Mouse (Mus musculus): ENCODE data around the gene Axin2.
A peak's percentile ranks its signal among the peaks of the same experiment; 100 is the strongest.

Axin2 gene

DNA sequence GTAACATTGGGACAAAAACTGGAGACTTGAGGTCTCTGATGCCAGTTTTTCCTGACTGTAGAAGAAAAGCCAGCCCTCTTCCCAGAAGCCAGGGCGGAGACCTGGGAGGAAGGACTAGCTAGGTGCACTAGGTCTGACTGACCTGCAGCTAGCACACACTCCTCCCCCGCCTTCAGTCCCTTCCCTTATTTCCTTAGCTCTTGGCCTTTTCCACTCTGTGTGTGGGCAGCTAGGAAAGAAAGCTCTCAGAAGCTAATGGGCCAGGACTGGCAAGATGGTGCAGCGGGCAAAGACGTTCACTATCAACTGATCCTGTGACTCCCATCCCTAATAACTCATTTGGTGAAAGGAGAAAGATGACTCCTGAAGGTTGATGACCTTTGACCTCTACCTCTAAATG, 17.8 kb upstream of the Axin2 start:
- DNase-seq (ENCODE audit: low spot score), result no peak

DNA sequence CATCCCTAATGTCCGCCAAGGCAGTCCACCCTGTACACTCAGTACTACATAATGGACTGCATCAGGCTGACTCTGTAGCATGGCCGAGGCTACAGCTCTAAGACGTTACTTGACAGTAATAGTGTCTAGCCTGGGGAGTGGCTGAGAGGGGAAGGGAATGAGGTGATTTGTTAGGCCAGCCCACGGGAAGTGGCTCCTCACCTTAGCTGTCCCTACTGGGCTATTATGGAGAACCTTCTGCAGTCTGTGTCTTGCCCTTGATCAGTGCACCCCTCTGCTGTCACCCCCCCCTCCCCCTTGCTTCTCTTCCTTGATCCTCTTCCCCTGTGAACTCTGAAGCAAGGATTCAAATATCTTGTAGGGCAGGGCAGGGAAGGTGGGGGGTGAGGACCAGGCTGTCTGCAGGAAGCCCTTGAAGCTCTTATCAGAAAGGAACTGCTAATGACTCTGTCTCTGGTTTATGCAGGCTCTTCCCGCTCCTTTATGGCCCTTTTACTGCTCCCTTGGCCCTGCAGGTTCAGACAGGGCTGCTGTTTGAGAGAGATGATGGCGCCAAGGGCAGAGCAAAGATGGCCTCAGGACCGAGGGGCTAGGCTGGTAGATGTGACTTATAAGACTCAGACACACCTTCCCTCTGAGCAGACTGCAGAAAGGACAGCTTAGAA, 13.4 kb upstream of the Axin2 start:
- DNase-seq (ENCODE audit: low spot score), result no peak

DNA sequence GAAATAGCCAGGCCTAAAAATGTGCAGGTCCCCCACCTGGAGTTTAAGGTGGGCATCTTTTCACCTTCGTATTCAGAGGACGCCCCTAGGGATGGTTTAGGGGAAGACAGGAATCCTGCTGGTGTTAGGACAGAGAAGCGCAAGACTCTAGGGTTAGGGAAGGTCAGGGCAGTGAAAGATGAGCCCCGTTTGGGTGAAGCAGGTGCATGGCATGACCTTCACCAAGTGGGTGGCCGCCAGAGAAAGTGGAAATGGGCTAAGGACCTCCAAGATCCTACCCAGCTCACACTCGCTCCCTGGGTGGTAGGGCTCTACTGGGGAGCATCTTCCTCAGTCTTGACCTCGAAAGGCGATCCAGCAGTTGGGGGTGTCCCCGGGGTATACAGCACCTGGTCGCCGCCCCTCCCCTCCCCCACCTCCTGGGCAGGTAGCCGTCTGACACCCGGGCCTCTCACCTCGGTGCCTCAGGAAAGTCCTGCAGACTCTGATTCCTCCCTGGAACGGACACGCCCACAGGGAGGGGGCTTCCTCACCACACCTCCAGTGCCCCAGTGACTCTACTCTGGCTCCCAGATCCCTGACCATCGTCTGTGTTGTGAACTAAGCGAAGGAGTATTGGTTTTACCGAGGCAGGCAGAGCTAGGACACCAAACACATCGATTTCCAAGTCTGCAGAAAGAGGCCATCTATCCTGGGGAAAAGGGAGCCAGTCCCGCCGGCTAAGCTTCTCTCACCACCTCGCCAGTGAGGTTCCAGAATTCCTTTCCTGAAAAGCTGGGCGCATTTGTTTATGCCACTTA, 10.6 kb upstream of the Axin2 start:
- DNase-seq (ENCODE audit: low spot score), result no peak

DNA sequence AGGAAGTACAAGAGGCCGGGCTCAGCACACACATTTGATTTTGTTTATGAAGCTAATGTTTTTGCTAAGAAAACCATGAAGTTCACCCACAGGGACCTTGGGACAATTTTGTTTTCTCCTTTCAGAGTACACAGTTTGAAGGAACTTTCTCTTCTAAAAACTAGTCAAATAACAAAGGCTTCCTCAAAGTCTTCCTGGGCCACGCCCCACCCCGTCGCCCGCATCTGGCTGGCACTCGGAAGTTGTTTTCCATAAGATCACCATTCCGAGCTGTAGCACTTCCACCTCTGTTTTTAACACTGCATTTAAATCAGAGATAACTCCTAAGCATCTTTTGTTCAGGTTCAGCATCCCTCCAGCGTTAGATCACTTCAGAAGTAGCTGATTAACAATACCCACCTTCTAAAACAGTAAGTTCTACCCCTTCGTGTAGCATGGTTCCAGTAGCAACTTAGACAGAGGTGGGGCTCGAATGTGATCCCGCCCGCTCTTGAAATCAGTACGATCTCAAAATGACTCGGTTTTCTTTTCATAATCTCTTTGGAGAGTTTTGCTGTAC, 9.7 kb upstream of the Axin2 start:
- no peak for DNase-seq (ENCODE audit: low spot score)

DNA sequence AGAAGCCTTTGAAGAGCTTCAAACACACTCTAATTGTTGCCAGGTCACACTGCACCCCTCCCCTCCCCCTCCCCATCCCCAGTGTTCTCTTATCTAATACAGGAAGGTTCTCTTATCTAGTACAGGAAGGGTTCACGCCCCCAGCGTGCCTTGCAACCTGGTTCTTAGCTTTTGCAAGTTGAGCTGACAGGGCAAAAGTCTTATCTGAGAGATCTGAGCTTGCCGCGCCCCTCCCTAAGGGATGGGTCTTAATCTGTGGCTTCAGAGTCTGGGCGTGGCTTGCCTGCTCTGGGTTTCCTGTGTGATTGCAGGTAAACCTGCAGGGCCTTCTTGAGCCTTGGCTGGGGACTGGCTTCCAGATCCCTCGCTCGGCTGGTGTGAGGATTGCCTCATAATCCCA, 9.2 kb upstream of the Axin2 start:
- DNase-seq (ENCODE audit: low spot score), result no peak

DNA sequence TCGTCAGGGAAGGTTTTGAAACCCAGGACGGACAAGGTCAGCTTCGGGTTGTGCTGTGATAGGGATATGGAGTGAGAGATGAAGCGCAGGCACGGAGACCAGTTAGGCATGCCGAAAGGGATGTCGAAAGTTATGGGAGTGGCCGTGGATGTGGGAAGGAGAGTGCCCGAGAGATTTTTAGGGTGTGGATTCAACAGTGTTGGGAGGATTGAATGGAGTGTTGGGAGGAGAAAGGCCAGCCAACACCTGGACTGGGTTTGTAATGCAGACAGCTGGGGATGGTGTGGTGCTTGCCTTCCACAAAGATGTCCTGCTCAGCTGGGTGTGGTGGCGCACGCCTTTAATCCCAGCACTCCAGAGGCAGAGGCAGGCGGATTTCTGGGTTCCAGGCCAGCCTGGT, 8.0 kb upstream of the Axin2 start:
- DNase-seq (ENCODE audit: low spot score), result no peak

DNA sequence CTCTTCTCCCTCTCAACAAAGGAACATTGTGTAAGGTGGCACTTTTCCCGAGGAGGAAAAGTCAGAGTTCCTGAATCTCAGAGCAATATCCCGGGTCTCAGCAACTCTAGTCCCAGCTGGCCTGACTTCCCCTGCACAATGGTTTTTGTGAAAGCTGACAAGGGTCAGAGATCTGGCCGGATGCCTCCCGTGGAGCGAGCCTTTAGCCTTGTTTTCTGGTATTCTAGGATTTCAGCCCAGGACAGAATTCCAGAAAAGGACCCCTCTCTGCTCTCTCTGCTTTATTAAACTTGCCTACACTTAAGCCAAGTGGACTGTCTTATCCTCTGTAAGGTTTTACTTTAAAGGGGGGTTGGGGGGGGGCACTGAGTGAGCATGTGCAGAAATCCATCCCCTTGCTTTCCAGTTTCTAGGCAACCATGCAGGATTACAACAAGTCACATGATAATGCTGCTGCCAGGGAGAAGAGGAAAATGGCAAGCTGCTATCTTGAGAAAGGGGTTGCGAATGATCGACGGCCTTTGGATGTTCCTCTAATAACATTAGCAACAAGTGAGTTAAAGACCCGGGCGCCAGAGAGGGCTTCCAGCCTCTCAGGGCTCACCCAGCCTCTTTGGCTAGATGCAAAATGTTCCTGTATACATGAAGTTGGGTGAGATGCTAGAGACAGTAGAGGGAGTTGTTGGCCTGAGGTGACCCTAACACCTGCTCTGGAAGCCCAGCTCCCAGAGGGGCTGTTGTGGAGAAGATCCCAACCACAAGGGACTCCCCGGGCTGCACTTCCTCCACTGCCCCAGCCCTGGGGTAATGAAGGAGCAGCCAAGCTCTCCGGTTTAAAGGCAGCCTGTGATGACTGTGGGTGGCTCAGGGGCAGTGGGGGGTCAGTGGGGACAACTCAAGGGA, 2.5 kb upstream of the Axin2 start:
- no peak for DNase-seq (ENCODE audit: low spot score)

DNA sequence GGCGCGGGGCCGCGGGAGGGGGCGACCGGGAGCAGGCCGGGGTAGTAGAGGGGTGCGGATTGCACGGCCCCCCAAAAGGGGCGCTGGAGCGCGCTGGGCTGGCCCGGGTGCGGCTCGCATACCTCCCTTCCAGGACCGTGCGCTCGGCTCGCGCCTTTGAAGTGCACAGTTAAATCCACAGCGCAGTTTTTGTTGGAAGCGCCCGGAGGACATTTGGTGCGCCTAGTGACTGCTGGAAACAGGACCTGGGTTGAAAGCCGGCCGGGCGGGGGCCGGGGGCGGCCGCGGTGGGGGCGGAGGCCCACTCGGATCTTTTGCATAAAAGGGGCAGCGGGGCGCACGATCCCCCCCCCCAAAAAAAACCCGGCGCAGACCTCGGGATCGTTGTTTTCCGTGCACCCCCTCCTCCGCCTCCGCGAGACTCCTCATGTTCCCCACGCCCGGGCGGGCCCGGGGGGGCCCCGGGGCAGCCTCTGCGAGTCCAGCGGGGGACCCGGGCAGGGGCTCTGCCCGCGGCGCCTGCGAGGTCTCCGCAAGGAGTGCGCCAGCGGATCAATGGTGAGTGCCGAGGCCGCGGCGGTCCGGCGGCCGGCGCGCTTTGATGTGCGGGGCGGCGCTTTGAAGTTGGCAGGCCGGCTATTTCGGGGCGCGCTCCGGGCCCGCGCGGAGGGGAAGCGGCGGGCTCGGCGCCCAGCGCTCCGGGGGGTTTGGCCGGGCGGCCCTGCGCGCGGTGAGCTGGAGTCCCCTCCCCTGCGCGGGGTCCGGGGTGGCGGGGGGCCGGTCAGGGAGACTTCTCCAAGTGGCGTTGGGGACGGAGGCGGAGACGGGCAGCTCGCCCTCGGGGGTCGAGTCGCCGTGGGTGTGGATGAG, 722 bp downstream of the Axin2 start:
- peak; percentile 87 for DNase-seq (ENCODE audit: low spot score)

DNA sequence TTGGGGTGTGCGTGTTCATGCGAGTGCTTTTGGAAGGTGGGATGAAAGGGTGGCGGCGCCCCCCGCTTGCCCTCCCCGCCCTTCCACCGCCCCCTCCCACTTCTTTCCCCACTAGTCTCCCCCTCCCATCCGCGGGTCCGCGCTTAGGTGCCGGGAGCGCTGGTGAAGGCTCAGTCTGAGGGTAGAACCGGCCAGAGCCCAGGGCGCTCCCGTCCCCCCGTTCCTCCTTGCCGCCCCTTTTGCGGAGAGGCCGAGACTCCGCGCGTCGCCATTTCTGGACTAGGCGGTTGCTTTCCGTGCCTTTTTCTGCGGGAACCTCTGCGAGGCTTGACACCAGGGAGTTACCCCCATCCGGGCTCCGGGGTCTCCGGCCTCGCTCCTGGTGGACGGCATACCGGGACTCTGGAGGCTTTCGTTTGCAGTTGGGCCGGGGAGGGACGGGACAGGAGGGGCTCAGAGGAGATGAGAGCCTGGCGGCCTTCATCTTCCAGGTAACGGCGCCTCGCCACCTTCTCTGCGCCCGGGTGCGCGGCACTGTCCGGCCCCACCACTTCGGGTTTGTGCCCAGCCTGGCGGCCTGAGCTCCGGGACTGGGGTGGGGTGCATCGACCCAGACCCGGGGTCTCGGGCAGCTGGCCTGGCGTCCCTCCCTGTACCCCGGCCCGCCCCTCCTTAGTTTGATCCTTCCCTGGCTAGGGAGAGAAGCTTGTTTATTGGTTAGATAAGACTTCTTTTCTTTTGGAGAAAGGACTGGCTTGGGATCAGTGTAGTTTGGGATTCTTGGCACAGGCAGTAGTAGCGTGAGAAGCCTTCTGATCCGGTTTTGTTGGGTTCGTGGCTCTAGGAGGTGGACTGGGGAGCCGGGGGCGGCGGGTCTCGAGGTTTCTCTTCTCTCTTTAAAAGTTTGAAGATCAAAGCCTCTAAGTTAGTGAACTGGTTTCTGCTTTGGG, 1.6 kb downstream of the Axin2 start:
- no peak for DNase-seq (ENCODE audit: low spot score)

DNA sequence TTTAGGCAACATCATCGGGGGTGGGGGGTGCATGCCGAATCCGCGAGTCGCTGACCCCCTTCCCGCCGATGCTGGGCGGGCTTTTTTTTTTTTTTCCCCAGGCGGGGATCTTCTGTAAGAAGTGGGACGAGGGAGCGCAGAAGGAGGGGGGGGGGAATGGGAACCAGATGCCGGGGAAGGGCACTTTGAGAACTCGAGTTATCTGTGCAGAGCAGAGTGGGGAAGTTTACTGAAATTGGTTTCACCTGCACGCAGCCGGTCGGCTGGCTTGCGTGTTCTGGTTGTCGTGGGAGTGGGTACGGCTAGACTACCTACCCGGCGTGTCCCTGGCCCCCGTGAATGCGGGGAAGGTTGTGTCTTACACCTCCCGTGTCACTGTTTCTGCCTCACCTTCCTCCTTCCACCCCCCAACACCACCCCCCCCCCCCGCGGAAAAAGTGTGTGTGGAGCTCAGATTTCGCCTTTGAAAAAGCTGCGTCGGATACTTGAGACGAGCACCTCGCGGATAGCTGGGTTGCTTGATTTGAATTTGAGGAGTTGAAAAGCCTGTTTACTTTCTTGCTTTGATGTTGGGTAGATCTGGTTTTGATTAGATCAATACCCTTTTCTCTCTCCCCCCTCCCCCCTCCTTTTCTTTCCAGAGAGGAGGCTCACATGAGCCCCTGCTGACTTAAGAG, 2.5 kb downstream of the Axin2 start:
- no peak for DNase-seq (ENCODE audit: low spot score)

DNA sequence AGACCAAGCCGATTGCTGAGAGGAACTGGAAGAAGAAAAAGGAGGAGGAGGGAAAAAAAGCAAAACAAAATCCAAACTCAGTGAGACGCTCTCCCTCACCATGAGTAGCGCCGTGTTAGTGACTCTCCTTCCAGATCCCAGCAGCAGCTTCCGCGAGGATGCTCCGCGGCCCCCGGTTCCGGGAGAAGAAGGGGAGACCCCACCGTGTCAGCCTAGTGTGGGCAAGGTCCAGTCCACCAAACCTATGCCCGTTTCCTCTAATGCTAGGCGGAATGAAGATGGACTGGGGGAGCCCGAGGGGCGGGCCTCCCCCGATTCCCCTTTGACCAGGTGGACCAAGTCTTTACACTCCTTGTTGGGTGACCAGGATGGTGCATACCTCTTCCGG, 3.0 kb downstream of the Axin2 start:
- DNase-seq (ENCODE audit: low spot score), result no peak

DNA sequence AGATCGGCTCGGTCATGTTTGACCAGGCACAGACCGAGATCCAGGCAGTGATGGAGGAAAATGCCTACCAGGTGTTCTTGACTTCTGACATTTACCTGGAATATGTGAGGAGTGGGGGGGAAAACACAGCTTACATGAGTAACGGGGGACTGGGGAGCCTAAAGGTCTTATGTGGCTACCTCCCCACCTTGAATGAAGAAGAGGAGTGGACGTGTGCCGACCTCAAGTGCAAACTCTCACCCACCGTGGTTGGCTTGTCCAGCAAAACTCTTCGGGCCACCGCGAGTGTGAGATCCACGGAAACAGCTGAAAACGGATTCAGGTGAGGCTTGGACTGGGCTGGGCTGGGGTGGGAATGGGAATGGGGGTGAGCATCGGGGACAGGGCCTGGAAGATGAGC, 3.6 kb downstream of the Axin2 start:
- no peak for DNase-seq (ENCODE audit: low spot score)

DNA sequence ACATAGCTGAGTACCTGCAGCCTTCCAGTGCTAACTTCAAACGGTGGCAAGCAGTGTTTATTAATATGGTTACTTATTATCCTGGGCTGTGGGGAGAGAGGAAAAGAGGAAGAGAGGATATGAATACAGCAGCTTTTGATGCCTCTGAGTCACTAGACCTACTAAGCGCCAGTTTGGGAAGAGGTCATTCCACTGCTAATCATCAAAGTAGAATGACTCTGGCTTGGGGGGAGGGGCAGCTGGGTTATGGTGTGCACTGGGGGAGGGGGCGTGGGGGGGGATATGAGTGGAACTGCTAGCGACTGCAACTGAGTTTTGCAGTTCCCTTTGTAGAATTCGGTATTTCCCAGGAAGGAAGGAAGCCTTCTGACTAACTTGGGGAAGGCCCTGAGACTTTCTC, 4.2 kb downstream of the Axin2 start:
- no peak for DNase-seq (ENCODE audit: low spot score)

DNA sequence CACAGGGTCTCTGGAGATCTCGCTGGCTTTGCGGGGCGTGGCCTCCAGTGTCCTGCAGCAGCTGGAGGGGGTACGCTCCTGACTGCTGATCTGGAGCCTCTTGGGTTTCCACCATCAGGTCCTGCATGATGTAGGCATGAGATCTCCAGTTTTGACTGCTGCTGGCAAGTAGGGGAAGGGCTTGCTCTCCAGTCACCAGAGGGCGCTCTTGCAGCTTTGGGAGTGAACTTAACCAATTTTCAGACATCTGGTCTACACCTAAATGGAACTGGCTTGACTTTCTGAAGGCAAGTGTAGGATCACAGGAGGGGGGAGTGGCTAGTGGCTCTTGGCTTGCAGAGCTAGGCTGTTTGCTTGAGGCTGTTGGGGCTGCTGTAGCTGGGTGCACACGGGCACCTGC, 5.1 kb downstream of the Axin2 start:
- DNase-seq (ENCODE audit: low spot score), result peak; percentile 67

DNA sequence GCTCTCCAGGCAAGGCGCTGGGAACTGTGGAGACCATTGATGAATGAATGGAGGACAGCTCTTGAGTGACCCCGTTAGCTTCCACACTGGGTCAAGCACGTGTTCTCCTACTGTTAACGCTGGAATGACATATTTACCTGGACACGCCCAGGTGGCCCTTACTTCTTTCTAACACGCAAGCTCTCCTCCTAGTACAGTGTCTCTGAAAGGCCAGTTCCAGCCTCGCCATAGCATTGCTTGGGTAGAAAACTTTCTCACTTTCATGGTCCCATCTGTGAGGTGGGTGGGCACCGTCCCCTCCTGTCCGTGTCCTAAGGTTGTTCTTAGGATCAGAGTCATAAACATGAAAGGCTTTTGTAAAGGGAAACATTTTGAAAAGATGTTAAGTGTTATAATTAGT, 5.7 kb downstream of the Axin2 start:
- no peak for DNase-seq (ENCODE audit: low spot score)

DNA sequence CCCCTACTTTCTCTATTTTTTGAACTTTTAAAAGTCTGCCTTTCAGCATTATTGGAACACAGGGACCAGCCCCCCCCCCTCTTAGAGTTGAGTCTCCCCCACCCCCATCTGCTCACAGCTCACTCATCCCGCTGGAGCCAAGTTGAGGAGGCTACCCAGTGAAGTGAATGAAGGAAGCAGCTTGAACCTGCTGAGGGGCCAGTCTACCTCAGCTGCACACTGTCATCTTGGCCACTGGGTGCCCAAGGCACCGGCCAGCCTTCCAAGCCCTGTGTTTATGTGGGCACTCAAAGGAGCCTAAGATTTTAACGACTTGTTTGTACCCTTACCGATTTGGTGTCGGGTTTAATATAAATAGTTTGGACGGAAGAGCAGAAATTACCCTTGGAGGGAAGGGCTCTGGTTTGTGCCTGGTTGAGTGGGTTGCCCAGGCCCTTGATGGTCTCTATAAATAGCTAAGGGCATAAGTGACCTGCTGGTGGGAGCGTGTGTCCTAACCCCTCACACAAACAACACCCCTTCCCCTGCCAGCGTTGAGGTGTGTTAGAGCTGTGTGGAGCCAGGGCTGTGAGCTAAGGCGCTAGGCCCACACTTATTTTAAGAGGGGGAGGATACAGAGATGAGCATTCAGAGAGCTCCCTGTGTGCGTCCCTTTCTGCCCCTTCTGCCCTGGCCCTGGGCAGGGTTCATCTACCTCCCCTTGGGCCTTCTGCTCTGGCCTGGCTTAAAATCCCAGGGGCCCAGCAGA, 6.4 kb downstream of the Axin2 start:
- no peak for DNase-seq (ENCODE audit: low spot score)

DNA sequence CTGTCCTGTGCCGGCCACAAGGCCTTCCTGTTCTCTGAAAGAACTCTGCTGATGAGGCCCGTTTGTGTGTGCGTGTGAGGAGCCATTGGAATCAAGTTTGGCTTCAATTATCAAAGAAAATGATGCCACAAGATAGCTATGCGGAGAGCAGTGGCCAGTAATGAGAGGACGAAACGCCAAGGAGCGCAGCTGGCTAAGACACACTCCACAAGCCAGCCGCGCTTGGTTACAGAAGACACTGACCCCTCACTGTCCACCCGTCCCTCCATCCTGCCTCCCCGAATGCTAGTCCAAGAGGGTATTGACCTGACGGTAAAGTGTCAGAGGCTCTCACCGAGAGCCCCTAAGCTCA, 6.9 kb downstream of the Axin2 start:
- no peak for DNase-seq (ENCODE audit: low spot score)

DNA sequence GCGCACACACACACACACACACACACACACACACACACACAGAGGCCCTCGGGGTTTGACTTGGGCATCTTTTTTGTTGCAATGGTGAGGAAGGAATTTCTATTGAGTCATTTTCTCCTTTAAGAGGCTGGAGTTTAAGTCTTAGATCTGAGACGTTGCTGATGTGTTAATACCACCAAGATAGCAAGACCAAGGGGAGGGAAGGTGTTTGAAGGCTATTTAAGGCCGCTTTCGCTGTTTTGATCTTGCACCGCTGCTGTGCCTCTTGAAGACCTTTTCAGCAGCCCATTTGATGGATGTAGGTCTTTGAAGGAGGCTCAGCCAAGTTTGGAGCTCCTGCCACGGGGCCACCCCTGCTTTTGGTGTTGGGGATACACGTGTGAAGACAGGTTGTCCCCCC, 7.9 kb downstream of the Axin2 start:
- no peak for DNase-seq (ENCODE audit: low spot score)

DNA sequence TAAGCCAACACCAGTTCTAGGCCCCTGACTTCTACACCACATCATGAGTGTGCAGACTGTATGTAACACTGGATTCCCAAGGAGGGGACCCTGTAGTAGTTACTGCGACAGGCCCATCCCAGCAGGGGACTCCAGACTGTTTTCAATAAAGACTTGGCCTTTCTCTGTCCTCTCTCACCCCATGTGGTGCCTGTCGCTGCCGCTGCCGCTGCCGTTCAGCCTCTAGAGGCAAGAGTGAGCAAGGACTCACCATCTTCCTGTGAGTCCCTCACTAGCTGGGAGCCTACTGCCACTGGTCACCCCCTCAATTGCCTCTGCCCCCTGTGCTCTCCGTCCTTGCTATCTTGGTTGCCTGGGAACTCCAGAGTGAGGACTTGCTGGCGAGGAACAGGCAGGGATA, 8.6 kb downstream of the Axin2 start:
- no peak for DNase-seq (ENCODE audit: low spot score)

Measured in testis, postnatal 14 days (tissue).